Mouse (Mus musculus) T-helper 17 cell (primary cell): ENCODE results near the gene Luc7l3.

Experiments
- in situ Hi-C, 2 experiments: fragments of 300-600 bp; cut with MboI, MseI; formaldehyde crosslinking; loops; 1 replicate in 1 of 2; 2 replicates in 1 of 2; pipeline ENCODE4 v1.15.1; 2025; ENCODE audit warnings: high pct_unique_total_duplicates in 2 of 2

The Luc7l3 gene

GRCm38 (mm10) chr11:94265134-94265785, 56.5 kb downstream of the Luc7l3 start:
- in situ Hi-C loops: no loop called here

GRCm38 (mm10) chr11:94261585-94262370, 60.0 kb downstream of the Luc7l3 start:
- in situ Hi-C loops: no loop called here

- in situ Hi-C loops: no loop called here
Measured at GRCm38 (mm10) chr11:94259814-94260213, 62.0 kb downstream of the Luc7l3 start.

GRCm38 (mm10) chr11:94257987-94258386, 63.8 kb downstream of the Luc7l3 start:
- in situ Hi-C loops: no loop called here

GRCm38 (mm10) chr11:94255733-94256132, 66.1 kb downstream of the Luc7l3 start:
- in situ Hi-C loops: no loop called here

GRCm38 (mm10) chr11:94253691-94254090, 68.1 kb downstream of the Luc7l3 start:
- in situ Hi-C loops: no loop called here

- in situ Hi-C loops: no loop called here
Measured at GRCm38 (mm10) chr11:94253156-94253555, 68.6 kb downstream of the Luc7l3 start.

- in situ Hi-C loops: loop anchor here in 1 of 2 experiments (10.0 kb wide), 1 partner anchor 248 kb away; the partner anchor contains the start of gene Epn3
Measured at GRCm38 (mm10) chr11:94246789-94247061, 75.1 kb downstream of the Luc7l3 start.

GRCm38 (mm10) chr11:94245955-94246788, 75.6 kb downstream of the Luc7l3 start, which contains the start of gene Wfikkn2:
Gene Wfikkn2 (minus strand): TSS chr11:94246005.
- in situ Hi-C loops: loop anchor here in 1 of 2 experiments (10.0 kb wide), 1 partner anchor 249 kb away; the partner anchor contains the start of gene Epn3

GRCm38 (mm10) chr11:94244385-94244784, 77.4 kb downstream of the Luc7l3 start:
- in situ Hi-C loops: loop anchor here in 1 of 2 experiments (10.0 kb wide), 1 partner anchor 250 kb away; the partner anchor contains the start of gene Epn3

- in situ Hi-C loops: loop anchor here in 1 of 2 experiments (10.0 kb wide), 1 partner anchor 251 kb away; the partner anchor contains the start of gene Epn3
Measured at GRCm38 (mm10) chr11:94243422-94244180, 78.2 kb downstream of the Luc7l3 start.

- in situ Hi-C loops: loop anchor here in 1 of 2 experiments (10.0 kb wide), 1 partner anchor 252 kb away; the partner anchor contains the start of gene Epn3
Measured at GRCm38 (mm10) chr11:94242760-94243421, 78.9 kb downstream of the Luc7l3 start.

GRCm38 (mm10) chr11:94239706-94240105, 82.1 kb downstream of the Luc7l3 start:
- in situ Hi-C loops: loop anchor here (5.0 to 10.0 kb wide), 3 partner anchors 33 to 255 kb away; partner anchors contain the start of gene Epn3 (in 1 of the 2)

GRCm38 (mm10) chr11:94238786-94239185, 83.0 kb downstream of the Luc7l3 start:
- in situ Hi-C loops: loop anchor here (5.0 kb wide), 2 partner anchors 34 to 244 kb away; no protein-coding TSS in a partner anchor
